Mouse (Mus musculus) frontal cortex, adult 2 months (tissue): ENCODE data around the gene Ccdc114. TPM values are rescaled to one million over a fixed set of nuclear protein-coding genes. Genes with fewer than 3 reads are reported as not detected.
A peak's percentile ranks its signal among the peaks of the same experiment; 100 is the strongest.
"Not testable (repeated sequence)": the region's sequence is repeated elsewhere in the genome, so short reads cannot be mapped to it uniquely, and the experiment has no call there.

Source experiments
- DNase-seq, 2 experiments: peaks; one replicate each; pipeline ENCODE4 v3.0.0; 2022; ENCODE audit warnings: low spot score in 1 of 2; ENCODE audit errors: extremely low spot score in 1 of 2
- polyA plus RNA-seq: library from polyadenylated mRNA; depleted of rRNA; stranded (reverse); fragments of >200 nt; gene quantifications from 2 replicates; pipeline ENCODE4 v1.2.3, GENCODE M21; 2012

The Ccdc114 gene
- polyA plus RNA-seq, 1 experiment, result 5.3 TPM

DNA sequence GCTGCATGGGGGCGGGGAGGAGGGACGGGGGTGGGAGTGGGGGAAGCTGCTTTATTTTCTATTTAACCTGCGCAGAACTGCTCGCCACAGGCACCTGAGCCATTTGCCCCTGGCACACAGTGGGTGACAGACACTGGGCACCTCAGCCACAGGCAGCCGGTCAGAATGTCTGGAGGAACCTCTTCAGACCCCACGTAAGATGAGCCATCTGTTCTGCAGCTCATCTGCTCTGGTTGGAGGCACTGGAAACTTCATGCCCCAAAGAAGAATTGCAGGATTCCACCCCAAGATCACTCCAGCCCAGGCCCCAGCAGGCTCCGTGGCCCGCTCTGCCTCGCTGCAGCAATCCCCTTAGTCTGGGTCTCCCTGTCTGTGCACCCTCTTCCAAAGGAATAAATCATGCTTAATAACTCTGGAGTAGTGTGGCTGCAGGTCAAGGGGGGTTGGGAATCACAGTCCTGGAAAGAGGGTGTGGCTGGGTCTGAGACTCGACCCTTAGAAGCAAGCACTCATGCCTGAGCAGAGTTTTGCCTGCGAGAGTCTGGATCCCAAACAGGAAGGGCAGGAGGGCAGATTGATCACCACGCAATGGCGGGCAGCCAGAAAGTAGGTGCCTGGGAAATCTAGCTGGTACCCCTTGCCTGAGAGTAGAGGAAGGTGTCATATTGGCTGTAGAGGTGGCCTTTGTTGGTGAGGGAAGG, 6.7 kb upstream of the Ccdc114 start:
- DNase-seq, result no peak

DNA sequence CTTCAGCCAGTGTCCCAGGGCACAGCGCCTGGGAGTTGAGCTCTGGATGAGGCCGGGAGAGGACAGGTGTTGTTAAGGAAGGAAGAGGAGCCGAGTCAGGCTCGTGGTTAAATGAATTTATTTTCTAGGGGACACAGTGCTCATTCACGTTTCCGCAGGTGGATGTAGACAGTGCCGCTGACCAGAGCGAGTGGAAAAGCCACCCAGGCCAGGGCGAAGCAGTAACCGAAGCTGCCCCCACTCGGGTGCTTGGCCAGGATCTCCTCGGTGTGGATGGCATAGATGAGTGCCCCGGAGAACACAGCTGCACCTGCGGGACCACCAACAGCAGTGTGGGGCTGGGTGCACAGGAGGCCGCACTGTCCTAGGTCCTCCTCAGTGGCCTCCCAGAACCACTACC, 5.9 kb upstream of the Ccdc114 start:
- DNase-seq, result no peak

DNA sequence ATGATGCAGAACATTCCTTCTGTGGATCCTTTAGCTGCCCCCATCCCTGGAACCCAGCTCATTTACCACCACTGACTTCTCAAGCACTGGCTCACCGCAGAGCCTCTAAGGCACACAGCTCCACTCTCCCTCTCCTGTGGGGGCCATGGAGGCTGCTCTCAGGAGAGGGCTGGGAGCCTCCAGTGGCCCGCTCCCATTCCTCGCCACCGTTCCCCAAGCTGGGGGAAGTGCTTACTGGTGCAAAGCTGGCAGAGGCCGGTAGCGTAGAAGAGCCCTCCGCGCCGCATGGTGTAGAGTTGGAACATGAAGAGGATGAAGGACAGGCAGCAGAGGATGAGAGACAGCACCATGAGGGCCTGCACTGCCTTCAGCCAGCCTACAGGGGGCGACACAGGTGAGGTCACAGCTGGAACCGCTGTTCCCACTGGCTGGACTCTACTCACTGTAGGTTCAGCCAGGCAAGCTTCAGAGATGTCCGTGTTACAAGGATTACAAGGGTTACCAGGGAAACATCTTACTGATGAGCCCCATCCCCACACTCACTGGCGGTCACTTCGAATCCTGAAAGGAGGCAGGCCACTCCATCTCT, 4.7 kb upstream of the Ccdc114 start:
- DNase-seq, result no peak

DNA sequence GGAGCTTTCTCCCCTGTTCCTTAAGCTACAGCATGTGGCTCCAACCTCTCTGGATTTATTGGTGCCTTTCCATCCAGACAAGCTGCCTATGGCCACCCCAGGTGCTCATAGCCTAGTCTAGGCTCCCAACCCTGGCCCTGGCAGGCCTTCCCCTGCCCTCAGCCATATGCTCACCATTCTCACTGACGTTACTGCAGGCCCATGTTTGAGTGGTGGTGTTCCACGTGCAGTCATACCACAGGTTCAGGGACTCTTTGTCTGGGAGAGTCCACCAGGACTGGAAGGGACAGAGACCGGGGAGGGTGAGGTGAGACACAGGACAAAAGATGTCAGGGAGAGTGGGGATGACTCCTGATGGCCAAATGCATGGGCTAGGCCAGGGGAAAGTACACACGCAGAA, 4.1 kb upstream of the Ccdc114 start:
- DNase-seq, result no peak

DNA sequence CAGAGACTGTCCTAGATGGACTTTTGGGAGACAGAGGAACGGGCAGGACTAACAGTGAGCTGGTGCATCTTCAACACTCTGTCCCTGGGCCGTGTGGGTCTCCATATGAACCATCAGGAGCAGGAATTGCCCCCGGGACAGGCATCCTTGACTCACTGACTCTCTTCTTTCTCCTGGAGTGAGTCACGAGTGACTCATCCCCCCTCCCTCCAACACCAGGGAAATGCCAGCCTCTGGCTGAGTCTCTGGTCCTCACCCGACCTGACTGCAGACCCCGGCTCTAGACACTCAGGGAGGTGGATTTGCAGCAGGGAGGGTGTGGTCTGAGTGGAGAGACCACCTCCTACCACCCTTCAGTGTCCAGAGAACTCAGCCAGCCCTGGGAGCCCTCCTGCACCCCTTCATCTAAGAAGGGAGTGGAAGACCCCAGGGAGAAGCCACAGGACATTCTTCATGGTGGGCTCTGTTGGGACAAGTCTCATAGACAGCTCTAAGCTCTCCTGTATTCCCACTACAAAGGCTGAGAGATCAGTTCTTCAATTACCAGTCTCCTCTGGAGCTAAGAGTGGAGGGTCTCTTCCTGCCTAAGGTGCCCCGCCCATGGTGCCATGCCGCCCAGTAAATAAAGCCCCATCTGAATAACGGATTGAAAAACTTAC, 3.2 kb upstream of the Ccdc114 start:
- DNase-seq, result peak in 1 of 2 experiments; percentile 50

DNA sequence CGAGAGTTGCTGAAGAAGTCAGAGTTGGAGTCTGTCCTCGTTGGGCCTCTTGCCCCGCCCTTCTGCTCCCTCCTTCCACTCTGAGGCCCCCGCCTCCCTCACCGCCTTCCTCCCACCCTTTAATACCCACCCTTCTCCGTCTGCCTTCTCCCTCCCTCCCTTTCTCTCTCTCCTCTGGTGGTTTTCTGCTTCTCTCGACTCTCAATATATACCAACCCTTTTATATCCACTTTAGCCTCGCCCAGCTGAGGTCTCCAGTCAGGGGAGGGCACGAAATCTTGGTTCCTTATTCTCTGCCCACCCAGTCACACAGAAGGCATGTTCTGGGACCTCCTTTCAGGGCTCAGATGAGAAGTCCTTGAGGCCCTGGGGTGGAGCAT, 2.6 kb upstream of the Ccdc114 start, which contains the start of gene Emp3:
TSS of gene Emp3 (minus strand) at position 163 of the 380 bp plus-strand sequence.
- no peak for DNase-seq

DNA sequence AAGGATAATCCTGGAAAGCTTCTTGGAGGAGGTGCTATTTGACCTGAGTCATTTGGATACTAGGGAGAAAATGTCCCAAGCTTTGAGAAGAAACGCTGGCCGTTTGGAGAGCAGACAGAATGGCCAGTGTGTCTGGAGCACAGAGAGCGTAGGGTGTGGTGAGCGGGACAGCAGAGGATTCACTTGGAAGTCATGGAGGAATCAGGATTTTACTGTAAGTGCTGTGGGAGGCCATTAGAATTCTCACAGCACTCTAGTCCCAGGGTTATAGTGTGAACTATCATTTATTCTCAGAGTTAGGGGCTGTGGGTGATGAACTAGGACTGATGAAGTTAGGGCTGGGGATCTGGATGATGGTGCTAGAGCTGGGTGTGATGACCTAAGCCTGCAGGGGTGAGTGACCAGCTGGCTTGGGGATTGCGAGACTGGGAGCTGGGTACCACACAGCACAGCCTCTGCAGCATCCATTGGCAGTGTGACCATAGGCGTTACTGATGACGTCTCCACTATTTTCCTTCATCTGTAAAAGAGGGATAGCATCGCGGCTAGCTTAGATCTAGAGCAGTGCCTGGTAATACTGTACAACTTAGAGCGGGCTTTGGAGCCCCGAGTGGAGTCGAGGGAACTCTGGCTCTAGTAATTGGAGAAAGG, 1.8 kb upstream of the Ccdc114 start:
- no peak for DNase-seq

DNA sequence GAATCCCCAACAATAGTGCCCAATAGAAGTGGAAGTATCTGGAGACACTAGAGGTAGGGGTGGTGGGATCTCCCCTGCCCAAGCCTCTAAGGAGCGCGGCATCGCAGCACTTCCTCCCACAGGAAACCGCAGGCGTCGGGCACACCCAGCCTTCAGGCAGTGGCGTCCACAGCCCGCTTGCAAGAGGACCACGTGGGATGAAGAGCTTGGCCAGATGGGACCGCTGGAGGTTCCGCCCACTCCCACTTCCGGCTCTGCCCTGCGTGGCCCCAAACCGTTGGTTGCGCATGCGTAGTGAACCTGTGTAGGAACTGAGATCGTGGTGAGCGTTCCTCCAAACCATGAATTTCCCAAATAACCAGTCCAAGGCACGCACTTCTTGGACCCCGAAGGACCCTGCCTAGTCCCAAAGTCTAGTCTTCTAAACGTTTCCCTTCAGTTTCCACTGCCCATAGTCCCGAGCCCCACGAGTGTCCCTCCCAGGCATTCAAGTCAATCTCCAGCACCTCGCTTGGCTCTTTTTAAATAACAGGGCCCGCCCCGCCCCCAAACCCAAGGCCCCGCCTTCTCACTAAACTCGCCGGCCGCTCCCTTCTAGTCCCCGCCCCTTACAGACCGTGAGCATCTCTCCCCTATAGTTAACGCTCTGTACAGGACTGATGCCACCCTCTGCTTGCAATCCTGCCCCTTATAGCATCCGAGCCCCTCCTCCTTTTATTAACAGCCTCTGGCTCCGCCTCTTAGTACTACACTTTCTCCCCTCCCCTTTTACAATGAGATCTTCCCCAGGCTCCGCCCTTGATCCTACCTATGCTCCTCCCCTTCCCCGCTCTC, 727 bp upstream of the Ccdc114 start:
- peak; percentile 91 to 95 for DNase-seq

DNA sequence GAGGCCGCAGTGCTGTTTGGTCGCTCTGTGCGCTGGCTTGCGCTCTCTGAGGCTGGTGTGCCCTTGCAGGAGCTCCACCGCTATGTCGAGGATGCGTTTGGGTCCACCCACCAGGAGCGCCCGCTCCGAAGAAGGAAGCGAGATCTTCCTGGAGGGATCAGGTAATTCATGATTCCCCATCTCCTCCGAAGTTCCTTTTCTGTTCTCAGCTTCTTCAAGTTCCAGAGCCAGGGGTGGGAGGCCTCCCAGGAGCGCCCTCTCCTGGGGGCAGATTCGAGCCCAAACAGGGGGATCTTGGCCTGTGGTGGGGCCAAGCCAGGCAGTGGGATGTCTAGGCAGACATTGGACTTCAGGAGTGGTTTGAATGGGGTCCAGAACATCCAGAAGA, 551 bp downstream of the Ccdc114 start:
- DNase-seq, result no peak

DNA sequence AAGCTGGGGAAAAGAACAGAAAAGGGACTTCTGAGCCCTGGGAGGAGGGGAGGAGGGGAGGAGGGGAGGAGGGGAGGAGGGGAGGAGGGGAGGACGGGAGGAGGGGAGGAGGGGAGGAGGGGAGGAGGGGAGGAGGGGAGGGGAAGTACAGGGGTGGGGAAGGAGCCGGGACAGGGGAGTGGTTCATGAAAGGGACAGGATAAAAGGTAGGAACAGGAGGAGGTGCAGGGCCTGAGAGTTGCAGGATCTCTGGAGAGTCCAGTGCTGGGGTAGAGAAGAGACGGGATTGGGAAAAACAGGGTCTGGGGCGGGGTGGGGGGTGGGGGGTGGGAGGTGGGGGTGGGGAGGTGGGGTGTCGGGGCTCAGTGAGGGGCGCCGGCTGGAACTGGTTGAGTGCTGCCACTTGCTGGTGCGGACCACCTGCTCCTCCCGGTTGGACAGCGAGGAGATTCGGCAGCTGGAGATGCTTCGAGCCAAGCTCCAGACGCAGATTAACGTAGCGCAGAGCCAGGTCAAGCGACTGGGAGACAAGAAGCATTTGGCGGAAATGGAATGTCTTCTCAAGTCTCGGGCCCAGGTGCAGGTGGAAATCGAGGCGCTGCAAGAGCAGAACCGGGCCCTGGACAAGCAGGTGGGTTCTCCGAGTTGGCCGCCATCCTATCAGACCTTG, 4.9 kb downstream of the Ccdc114 start:
- no peak for DNase-seq

DNA sequence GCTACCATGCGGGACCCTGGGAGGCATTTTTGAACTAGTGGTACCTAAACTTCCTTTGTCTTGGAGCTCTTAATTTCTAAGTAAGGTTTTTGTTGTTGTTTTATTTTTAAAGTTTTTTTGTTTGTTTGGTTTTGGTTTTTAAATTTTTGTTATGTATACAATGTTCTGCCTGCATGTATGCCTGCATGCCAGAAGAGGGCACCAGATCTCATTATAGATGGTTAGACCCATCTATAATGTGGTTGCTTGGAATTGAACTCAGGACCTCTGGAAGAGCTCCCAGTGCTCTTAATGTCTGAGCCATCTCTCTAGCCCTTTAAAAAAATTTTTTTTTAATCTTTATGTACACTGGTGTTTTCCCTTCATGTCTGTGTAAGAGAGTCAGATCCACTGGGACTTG, 5.8 kb downstream of the Ccdc114 start:
- no peak for DNase-seq

DNA sequence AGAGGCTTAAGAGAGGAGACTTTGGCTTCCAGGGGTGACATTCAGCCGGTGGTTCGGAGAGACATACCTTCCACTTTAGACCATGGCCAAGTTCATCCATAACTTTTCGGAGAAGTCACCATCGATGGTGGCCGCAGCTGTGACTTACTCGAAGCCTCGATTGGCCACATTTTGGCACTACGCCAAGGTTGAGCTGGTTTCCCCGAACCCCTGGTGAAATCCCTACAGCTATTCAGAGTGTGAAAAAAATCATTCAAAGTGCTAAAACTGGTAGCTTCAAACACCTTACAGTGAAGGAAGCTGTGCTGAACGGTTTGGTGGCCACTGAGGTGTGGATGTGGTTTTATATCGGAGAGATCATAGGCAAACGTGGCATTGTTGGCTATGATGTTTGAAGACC, 9.9 kb downstream of the Ccdc114 start:
- DNase-seq, result not testable (repeated sequence)

DNA sequence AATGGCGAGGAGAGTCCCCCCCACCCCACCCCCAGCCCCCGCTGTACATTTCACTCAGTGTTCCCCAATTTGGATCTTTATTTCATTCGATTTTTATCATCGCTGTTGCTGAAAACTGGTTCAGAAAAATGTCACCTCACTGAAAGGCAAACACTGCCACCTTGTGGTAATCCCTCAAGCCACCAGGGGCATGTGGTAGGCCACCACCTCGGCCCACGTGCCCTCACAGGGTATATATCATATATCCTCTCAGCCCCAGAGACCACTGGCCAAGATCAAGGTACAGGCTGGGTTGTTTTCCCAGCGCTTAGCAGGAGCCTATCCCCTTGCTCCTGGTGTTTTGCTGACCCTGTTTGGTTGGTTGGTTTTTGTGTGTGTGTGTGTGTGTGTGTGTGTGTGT, 11.2 kb downstream of the Ccdc114 start:
- peak in 1 of 2 experiments; percentile 76 for DNase-seq

DNA sequence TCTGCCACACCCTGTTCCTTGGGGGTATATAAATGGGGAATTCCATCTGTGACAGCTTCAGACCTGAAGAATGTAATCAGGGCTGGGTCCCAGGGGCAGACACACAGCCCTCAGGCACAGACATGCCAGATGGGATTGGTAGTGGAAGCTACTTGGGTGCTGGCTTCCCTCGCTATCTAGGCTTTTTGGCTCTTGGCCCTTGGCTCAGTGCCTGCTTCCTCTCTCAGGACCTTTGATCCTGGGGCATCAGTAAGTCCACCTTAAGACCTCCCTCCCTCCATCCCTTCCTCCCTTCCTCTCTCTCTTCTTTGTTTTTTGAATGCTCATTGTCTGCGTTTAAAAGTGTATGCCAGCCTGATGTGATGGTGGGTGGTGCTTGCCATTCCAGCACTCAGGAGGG, 16.0 kb downstream of the Ccdc114 start:
- DNase-seq, result no peak

DNA sequence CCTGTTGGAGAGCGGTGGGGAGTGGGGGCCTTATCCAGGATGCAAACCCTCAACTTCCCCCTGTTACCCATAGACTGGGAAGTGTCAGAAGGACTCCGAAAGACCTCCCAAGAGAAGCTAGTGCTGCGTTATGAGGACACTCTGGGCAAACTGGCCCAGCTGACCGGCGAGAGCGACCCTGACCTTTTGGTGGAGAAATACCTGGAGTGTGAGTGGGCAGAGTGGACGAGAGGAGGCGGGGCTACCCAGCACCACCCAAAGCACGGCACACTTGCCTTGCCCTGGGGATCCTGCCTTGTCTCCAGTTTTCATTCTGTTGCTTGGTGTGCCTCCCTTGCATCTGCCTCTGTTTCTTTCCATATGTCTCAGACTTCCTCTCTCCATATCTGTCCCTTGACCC, 18.1 kb downstream of the Ccdc114 start:
- DNase-seq, result no peak

DNA sequence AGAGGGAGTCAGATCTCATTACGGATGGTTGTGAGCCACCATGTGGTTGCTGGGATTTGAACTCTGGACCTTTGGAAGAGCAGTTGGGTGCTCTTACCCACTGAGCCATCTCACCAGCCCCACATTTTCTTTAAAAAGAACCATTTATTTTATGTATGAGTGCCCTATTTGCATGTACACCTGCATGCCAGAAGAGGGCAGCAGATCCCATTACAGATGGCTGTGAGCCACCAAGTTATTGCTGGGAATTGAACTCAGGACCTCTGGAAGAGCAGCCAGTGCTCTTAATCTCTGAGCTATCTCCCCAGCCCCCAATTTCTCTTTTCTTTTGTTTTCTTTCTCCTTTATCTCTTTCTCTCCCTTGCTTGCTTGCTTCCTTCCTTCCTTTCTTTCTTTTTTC, 19.4 kb downstream of the Ccdc114 start:
- DNase-seq, result not testable (repeated sequence)

DNA sequence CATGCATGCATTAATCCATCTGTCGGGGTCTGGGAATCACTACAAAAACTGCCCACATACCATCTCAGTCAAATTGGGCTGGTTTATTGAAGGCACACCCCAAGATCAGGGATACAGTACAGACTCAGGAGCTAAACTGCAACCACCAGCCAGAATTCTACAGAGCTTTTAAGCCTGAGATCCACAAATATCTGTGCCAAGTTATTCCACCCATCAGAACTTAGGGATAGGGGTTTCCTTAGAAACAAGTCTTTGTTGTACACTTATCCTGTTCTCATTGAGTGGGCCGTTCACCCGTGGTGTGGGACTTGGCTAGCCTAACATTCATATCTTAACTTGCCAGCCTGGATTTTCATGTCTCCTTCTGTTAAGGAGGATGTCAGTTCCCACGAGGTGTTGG, 25.2 kb downstream of the Ccdc114 start:
- peak in 1 of 2 experiments; percentile 36 for DNase-seq

DNA sequence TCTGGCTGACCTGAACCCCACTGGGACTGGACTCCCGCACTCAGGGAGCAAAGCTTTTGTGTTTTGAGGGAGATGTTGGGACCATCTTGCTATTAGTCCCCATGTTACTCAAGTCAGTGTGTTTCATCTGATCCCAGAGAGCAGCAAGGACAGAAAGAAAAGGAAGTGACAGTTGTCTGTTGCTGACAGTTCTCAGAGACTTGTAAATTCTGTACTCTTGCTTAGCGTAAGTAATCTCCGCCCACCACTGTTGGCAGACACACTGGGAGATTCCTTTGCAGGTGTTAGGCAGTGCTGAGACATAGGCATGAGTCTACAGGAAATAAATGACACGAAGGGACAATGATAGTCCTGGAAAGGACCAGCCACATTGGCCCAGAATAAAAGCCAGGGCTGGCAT, 32.7 kb downstream of the Ccdc114 start:
- no peak for DNase-seq

DNA sequence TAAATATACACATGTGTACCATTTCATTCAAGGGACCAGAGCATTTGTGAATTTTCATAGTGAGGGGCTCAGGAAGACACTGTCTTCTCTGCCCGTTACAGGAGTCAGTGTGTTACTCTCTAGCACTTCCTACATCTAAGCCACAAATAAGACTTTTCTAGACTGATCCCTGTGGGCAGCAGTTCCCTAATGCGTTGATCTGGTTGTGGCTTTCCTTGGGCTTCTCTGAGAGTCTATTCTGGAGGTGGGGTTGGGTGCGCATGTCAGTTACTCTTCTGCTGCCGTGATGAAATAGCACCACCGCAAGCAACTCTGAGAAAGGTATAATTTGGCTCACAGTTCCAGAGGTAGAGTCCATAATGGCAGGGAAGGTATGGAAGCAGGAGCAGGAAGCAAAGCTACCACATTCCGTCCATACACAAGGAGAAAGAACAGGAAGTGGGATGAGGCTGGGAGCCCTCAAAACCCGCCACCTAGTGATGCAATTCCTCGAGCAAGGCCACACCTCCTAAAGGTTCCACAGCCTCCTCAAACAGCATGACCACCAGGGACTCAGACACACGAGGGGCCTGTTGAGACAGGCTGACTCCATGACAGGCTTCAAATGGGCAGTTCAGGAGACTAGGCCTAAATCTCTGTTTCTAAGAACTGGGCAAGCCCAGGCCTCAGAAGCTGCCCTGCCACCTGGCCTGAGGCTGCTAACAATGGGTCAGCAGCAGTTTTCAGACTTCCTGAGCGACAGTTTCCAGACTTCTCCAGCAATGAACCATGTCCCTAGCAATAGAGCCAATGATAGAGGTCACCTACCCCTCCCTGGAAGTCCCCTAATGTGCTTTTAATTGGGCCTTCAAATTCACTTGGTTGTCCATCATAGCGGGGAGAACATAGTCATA, 48.2 kb downstream of the Ccdc114 start:
- DNase-seq, result no peak
